Mouse (Mus musculus) MEL (cell line): ENCODE measurements at regions not wholly inside any gene's neighbourhood (a gene's known extent, or its start where the extent isn't known, plus 50 kb on each side); places are given as distances from the start of the nearest gene placed in this dataset.

ENCODE experiments used
- CHD1 ChIP-seq: IDR thresholded peaks from 2 replicates; pipeline ENCODE4 v1.6.1; 2012; ENCODE audit warnings: low read depth, mild to moderate bottlenecking, inconsistent platforms, low read length, improper control_type of control experiment
- CTCF ChIP-seq, 3 experiments: IDR thresholded peaks in 2 of 3; conservative IDR thresholded peaks in 1 of 3; 2 replicates each; pipeline ENCODE4 v1.5.1; 2011 to 2012; ENCODE audit warnings: low read length in 3 of 3, low read depth in 2 of 3, mild to moderate bottlenecking in 2 of 3, improper control_type of control experiment in 1 of 3, inconsistent platforms in 1 of 3, mixed read lengths in 1 of 3, moderate library complexity in 1 of 3; ENCODE audit not compliant: control insufficient read depth in 1 of 3, insufficient read depth in 1 of 3, poor library complexity in 1 of 3, severe bottlenecking in 1 of 3
- GATA1 ChIP-seq: IDR thresholded peaks from 2 replicates; pipeline ENCODE4 v1.6.1; 2011; ENCODE audit warnings: low read depth, low read length, improper control_type of control experiment
- MAFK ChIP-seq: IDR thresholded peaks from 2 replicates; pipeline ENCODE4 v1.6.1; 2011; ENCODE audit warnings: low read depth, mild to moderate bottlenecking, low read length, improper control_type of control experiment, borderline replicate concordance
- MEF2A ChIP-seq: IDR thresholded peaks from 2 replicates; pipeline ENCODE4 v1.6.1; 2014; ENCODE audit warnings: low read depth, mild to moderate bottlenecking, inconsistent platforms, low read length, improper control_type of control experiment; ENCODE audit not compliant: poor library complexity, insufficient replicate concordance, severe bottlenecking; ENCODE audit errors: extremely low read depth
- POLR2A ChIP-seq, 2 experiments: IDR thresholded peaks; 2 replicates each; pipeline ENCODE4 v1.6.1; 2011 to 2012; ENCODE audit warnings: low read length in 2 of 2, mild to moderate bottlenecking in 2 of 2, control low read depth in 1 of 2, improper control_type of control experiment in 1 of 2, low read depth in 1 of 2, moderate library complexity in 1 of 2; ENCODE audit not compliant: control insufficient read depth in 1 of 2, insufficient read depth in 1 of 2, poor library complexity in 1 of 2
- TBP ChIP-seq: IDR thresholded peaks from 2 replicates; pipeline ENCODE4 v1.8.0; 2011; ENCODE audit warnings: low read depth, low read length, improper control_type of control experiment
- TCF12 ChIP-seq: IDR thresholded peaks from 2 replicates; pipeline ENCODE4 v1.6.1; 2014; ENCODE audit warnings: low read depth, mild to moderate bottlenecking, inconsistent platforms, low read length, improper control_type of control experiment, moderate library complexity
- UBTF ChIP-seq: IDR thresholded peaks from 2 replicates; pipeline ENCODE4 v1.6.1; 2012; ENCODE audit warnings: low read depth, mild to moderate bottlenecking, inconsistent platforms, low read length, improper control_type of control experiment, moderate library complexity, borderline replicate concordance; ENCODE audit not compliant: insufficient read depth
- ZC3H11A ChIP-seq: IDR thresholded peaks from 2 replicates; pipeline ENCODE4 v1.6.1; 2012; ENCODE audit warnings: low read depth, mild to moderate bottlenecking, inconsistent platforms, low read length, improper control_type of control experiment
- ZMIZ1 ChIP-seq: IDR thresholded peaks from 2 replicates; pipeline ENCODE4 v1.6.1; 2012; ENCODE audit warnings: low read depth, mild to moderate bottlenecking, inconsistent platforms, low read length, improper control_type of control experiment, moderate library complexity

GRCm38 (mm10) chr1:193689601-193690000 is 319.5 kb upstream of the Camk1g start:
- TF ChIP-seq ZC3H11A (no peak), CTCF (IDR thresholded peaks at IDR 0.05 in 2 of 3, conservative IDR thresholded peaks at IDR 0.05 in 1 of 3; ENCODE audit: control insufficient read depth in 1 of 3, insufficient read depth in 1 of 3, low read depth in 2 of 3, low read length in 3 of 3, poor library complexity in 1 of 3, severe bottlenecking in 1 of 3) (no peak), CHD1 (no peak), POLR2A (IDR thresholded peaks at IDR 0.05; ENCODE audit: control insufficient read depth in 1 of 2, insufficient read depth in 1 of 2, low read depth in 1 of 2, low read length in 2 of 2, poor library complexity in 1 of 2) (no peak), ZMIZ1 (no peak), UBTF (no peak), TBP (no peak), GATA1 (no peak), MEF2A (no peak), MAFK (no peak), TCF12 (no peak)
